Mouse (Mus musculus): Measurements from ENCODE around the gene Ppp4r3a.

Gene Ppp4r3a

GRCm38 (mm10) chr12:101013078-101013665 lies 70.3 kb downstream of the Ppp4r3a start:
- no peak for DNase-seq (ENCODE audit: low spot score in 2 of 2)

- no peak for DNase-seq (ENCODE audit: low spot score in 2 of 2)
These were observed 71.1 kb downstream of the Ppp4r3a start for GRCm38 (mm10) chr12:101012197-101013077.

GRCm38 (mm10) chr12:101011017-101011416 lies 72.5 kb downstream of the Ppp4r3a start:
- DNase-seq (ENCODE audit: low spot score in 2 of 2) = no peak

- no peak for DNase-seq (ENCODE audit: low spot score in 2 of 2)
These were observed 73.2 kb downstream of the Ppp4r3a start for GRCm38 (mm10) chr12:101010148-101010920.

GRCm38 (mm10) chr12:101009225-101009624 lies 74.3 kb downstream of the Ppp4r3a start:
- no peak for DNase-seq (ENCODE audit: low spot score in 2 of 2)

GRCm38 (mm10) chr12:101008648-101009047 lies 74.9 kb downstream of the Ppp4r3a start:
- DNase-seq (ENCODE audit: low spot score in 2 of 2) = no peak

GRCm38 (mm10) chr12:101007968-101008481 lies 75.5 kb downstream of the Ppp4r3a start:
- no peak for DNase-seq (ENCODE audit: low spot score in 2 of 2)

GRCm38 (mm10) chr12:101007427-101007826 lies 76.1 kb downstream of the Ppp4r3a start:
- DNase-seq (ENCODE audit: low spot score in 2 of 2) = no peak

GRCm38 (mm10) chr12:101005665-101006420 lies 77.7 kb downstream of the Ppp4r3a start:
- DNase-seq (ENCODE audit: low spot score in 2 of 2) = no peak

- DNase-seq (ENCODE audit: low spot score in 2 of 2) = no peak
These were observed 78.5 kb downstream of the Ppp4r3a start for GRCm38 (mm10) chr12:101004982-101005381.

GRCm38 (mm10) chr12:101002801-101003513 lies 80.5 kb downstream of the Ppp4r3a start:
- DNase-seq (ENCODE audit: low spot score in 2 of 2) = no peak

GRCm38 (mm10) chr12:100999061-100999954 lies 84.2 kb downstream of the Ppp4r3a start:
- no peak for DNase-seq (ENCODE audit: low spot score in 2 of 2)

- no peak for DNase-seq (ENCODE audit: low spot score in 2 of 2)
These were observed 84.9 kb downstream of the Ppp4r3a start for GRCm38 (mm10) chr12:100998564-100998962.

- DNase-seq (ENCODE audit: low spot score in 2 of 2) = no peak
These were observed 85.5 kb downstream of the Ppp4r3a start for GRCm38 (mm10) chr12:100997830-100998563.

GRCm38 (mm10) chr12:100996378-100996898 lies 87.1 kb downstream of the Ppp4r3a start:
- DNase-seq (ENCODE audit: low spot score in 2 of 2) = no peak

GRCm38 (mm10) chr12:100995607-100996377 lies 87.7 kb downstream of the Ppp4r3a start:
- no peak for DNase-seq (ENCODE audit: low spot score in 2 of 2)

GRCm38 (mm10) chr12:100994140-100995015 lies 89.1 kb downstream of the Ppp4r3a start:
- DNase-seq (ENCODE audit: low spot score in 2 of 2) = no peak

Measured in thymus, postnatal 10 days (tissue).